In genomic region chr4:141044816-141045215, GRCm38 (mm10) we compare ENCODE assay signal across 9 mouse cellular contexts. TPM values are rescaled to one million over a fixed set of nuclear protein-coding genes. Genes with fewer than 3 reads are reported as not detected.
DNase-seq lines count a peak whose midpoint lies in the region; ATAC-seq and TF ChIP-seq lines count a peak whose summit lies in the region.
"Had no signal": no experiment of that assay in that cellular context is flagged by ENCODE, and none has a peak within 500 bp of the region (broad histone marks: within the 10 kb centered on the region; RNA-seq: fewer than 3 reads in every experiment).

No protein-coding gene starts in this region.

- no peak overlapping the region for H3K4me3 ChIP-seq in heart, embryonic 10.5 days
- no peak overlapping the region for H3K4me3 ChIP-seq in forebrain, postnatal 0 days (ENCODE audit: low read depth, low read length)
- no peak overlapping the region for H3K4me3 ChIP-seq in midbrain, embryonic 14.5 days (replicated peaks; ENCODE audit: low read depth, low read length)
- H3K4me3 ChIP-seq: myocyte had no signal

- peak; percentile 59 to 77 for DNase-seq in heart, postnatal 10 days
- DNase-seq in heart, embryonic 10.5 days (ENCODE audit: low spot score): no peak
- peak; percentile 54 to 66 for DNase-seq in CD8-positive naive resting alpha-beta T cell, adult 2 months (ENCODE audit: low read depth in 2 of 2, low spot score in 2 of 2)
- peak; percentile 53 for DNase-seq in cerebellum, adult 9-10 months
- peak; percentile 82 for DNase-seq in forebrain, postnatal 0 days
- DNase-seq in left cerebral cortex, postnatal 4 days: peak; percentile 77
- peak; percentile 88 for DNase-seq in midbrain, embryonic 14.5 days
- DNase-seq in thymus, postnatal 0 days (ENCODE audit: low spot score): peak; percentile 66

- peak; percentile 89 for TF ChIP-seq CTCF in forebrain, postnatal 0 days (IDR thresholded peaks at IDR 0.05; ENCODE audit: low read depth)

- H3K4me2 ChIP-seq in forebrain, postnatal 0 days (ENCODE audit: low read depth): no peak overlapping the region
- no peak overlapping the region for H3K4me2 ChIP-seq in midbrain, embryonic 14.5 days (ENCODE audit: low read length)

- no peaks in the 10 kb centered on the region for H3K9me3 ChIP-seq in heart, embryonic 10.5 days
- H3K9me3 ChIP-seq in forebrain, postnatal 0 days (ENCODE audit: low read length): no peaks in the 10 kb centered on the region
- H3K9me3 ChIP-seq in midbrain, embryonic 14.5 days (ENCODE audit: control insufficient read depth, low read length): no peaks in the 10 kb centered on the region

- H3K36me3 ChIP-seq in heart, embryonic 10.5 days: peaks cover 60% of the 10 kb centered on the region
- H3K36me3 ChIP-seq in forebrain, postnatal 0 days (ENCODE audit: insufficient read depth): peaks cover 40% of the 10 kb centered on the region
- peaks cover 33% of the 10 kb centered on the region for H3K36me3 ChIP-seq in midbrain, embryonic 14.5 days (ENCODE audit: control insufficient read depth, insufficient read depth, low read length)

- H3K9ac ChIP-seq in forebrain, postnatal 0 days: no peak overlapping the region
- no peak overlapping the region for H3K9ac ChIP-seq in midbrain, embryonic 14.5 days (replicated peaks; ENCODE audit: low read length)

- no peaks in the 10 kb centered on the region for H3K27me3 ChIP-seq in heart, embryonic 10.5 days (ENCODE audit: insufficient read depth, poor library complexity, severe bottlenecking)
- no peaks in the 10 kb centered on the region for H3K27me3 ChIP-seq in forebrain, postnatal 0 days (ENCODE audit: insufficient read depth, low read length)
- no peaks in the 10 kb centered on the region for H3K27me3 ChIP-seq in midbrain, embryonic 14.5 days (ENCODE audit: control insufficient read depth, insufficient read depth, low read length)

- WGBS in heart, embryonic 10.5 days: 24% methylated on average over 8 of the region's 8 CpGs
- WGBS in forebrain, postnatal 0 days: 13% methylated on average over 8 of the region's 8 CpGs
- 17% methylated on average over 8 of the region's 8 CpGs for WGBS in midbrain, embryonic 14.5 days

- intact Hi-C loops in heart, postnatal 10 days (cut with DNase I): loop anchor here (1.0 to 2.0 kb wide), 2 partner anchors 20 to 76 kb away; no protein-coding TSS in a partner anchor
- intact Hi-C loops in left cerebral cortex, postnatal 4 days (cut with DNase I): no loop called here

- peaks cover 28% of the 10 kb centered on the region for H3K4me1 ChIP-seq in heart, embryonic 10.5 days
- H3K4me1 ChIP-seq in forebrain, postnatal 0 days (ENCODE audit: insufficient read depth): peaks cover 17% of the 10 kb centered on the region
- H3K4me1 ChIP-seq in midbrain, embryonic 14.5 days (ENCODE audit: control insufficient read depth, insufficient read depth, low read length): peaks cover 25% of the 10 kb centered on the region

- no peak overlapping the region for H3K27ac ChIP-seq in heart, embryonic 10.5 days
- no peak overlapping the region for H3K27ac ChIP-seq in forebrain, postnatal 0 days (ENCODE audit: low read depth, low read length)
- no peak overlapping the region for H3K27ac ChIP-seq in midbrain, embryonic 14.5 days (replicated peaks; ENCODE audit: low read depth, low read length)

- ATAC-seq in forebrain, postnatal 0 days: peak; percentile 72
- peak; percentile 57; the same call in 1 of the 2 replicates for ATAC-seq in midbrain, embryonic 14.5 days (ENCODE audit: low FRiP score, low TSS enrichment)

RNA-seq across cellular contexts. Expression of gene Crocc, which starts 15.5 kb away (rescaled TPM):
- total RNA-seq in heart, postnatal 10 days (2021): 1 to 10 TPM; 7.0 to 7.4 TPM
- polyA plus RNA-seq in heart, embryonic 10.5 days (2016; fragmentation: Nextera tagmentation; extraction: Ambion mirVana): 4.7 and 6.4 TPM in 2 replicates
- total RNA-seq in forebrain, postnatal 0 days (2014; rRNA removed): 29.9 and 43.0 TPM in 2 replicates
- polyA plus RNA-seq in forebrain, postnatal 0 days (2015; fragmentation: Nextera tagmentation; extraction: Ambion mirVana): 3.5 and 3.8 TPM in 2 replicates
- total RNA-seq in left cerebral cortex, postnatal 4 days (2021): 10 to 100 TPM; 36.7 to 37.2 TPM
- polyA plus RNA-seq in midbrain, embryonic 14.5 days (2014; fragmentation: Nextera tagmentation; extraction: Ambion mirVana): 7.2 and 7.4 TPM in 2 replicates
- 1.9 and 2.1 TPM in 2 replicates for polyA plus RNA-seq in thymus, postnatal 0 days (2015; fragmentation: Nextera tagmentation; extraction: Ambion mirVana)

RNA-seq across cellular contexts. Expression of gene Necap2, which starts 33.3 kb away (rescaled TPM):
- 10 to 100 TPM; 33.3 to 34.3 TPM for total RNA-seq in heart, postnatal 10 days (2021)
- 41.9 and 53.4 TPM in 2 replicates for polyA plus RNA-seq in heart, embryonic 10.5 days (2016; fragmentation: Nextera tagmentation; extraction: Ambion mirVana)
- total RNA-seq in forebrain, postnatal 0 days (2014; rRNA removed): 49.6 and 51.1 TPM in 2 replicates
- polyA plus RNA-seq in forebrain, postnatal 0 days (2015; fragmentation: Nextera tagmentation; extraction: Ambion mirVana): 38.9 and 43.0 TPM in 2 replicates
- 10 to 100 TPM; 36.6 to 41.4 TPM for total RNA-seq in left cerebral cortex, postnatal 4 days (2021)
- 38.4 and 43.3 TPM in 2 replicates for polyA plus RNA-seq in midbrain, embryonic 14.5 days (2014; fragmentation: Nextera tagmentation; extraction: Ambion mirVana)
- polyA plus RNA-seq in thymus, postnatal 0 days (2015; fragmentation: Nextera tagmentation; extraction: Ambion mirVana): 93.7 and 103 TPM in 2 replicates

RNA-seq across cellular contexts. Expression of gene Mfap2, which starts 34.6 kb away (rescaled TPM):
- 10 to 100 TPM; 47.6 to 53.7 TPM for total RNA-seq in heart, postnatal 10 days (2021)
- 159 and 233 TPM in 2 replicates for polyA plus RNA-seq in heart, embryonic 10.5 days (2016; fragmentation: Nextera tagmentation; extraction: Ambion mirVana)
- 22.2 and 25.1 TPM in 2 replicates for total RNA-seq in forebrain, postnatal 0 days (2014; rRNA removed)
- 124 and 148 TPM in 2 replicates for polyA plus RNA-seq in forebrain, postnatal 0 days (2015; fragmentation: Nextera tagmentation; extraction: Ambion mirVana)
- total RNA-seq in left cerebral cortex, postnatal 4 days (2021): 10 to 100 TPM; 37.0 to 39.0 TPM
- 142 and 169 TPM in 2 replicates for polyA plus RNA-seq in midbrain, embryonic 14.5 days (2014; fragmentation: Nextera tagmentation; extraction: Ambion mirVana)
- 24.4 and 32.8 TPM in 2 replicates for polyA plus RNA-seq in thymus, postnatal 0 days (2015; fragmentation: Nextera tagmentation; extraction: Ambion mirVana)

RNA-seq across cellular contexts. Expression of gene Spata21, which starts 43.3 kb away (rescaled TPM):
- not detected for total RNA-seq in heart, postnatal 10 days (2021)
- polyA plus RNA-seq in heart, embryonic 10.5 days (2016; fragmentation: Nextera tagmentation; extraction: Ambion mirVana): 0.05 TPM in 1 of 2 replicates, not detected in the other
- total RNA-seq in forebrain, postnatal 0 days (2014; rRNA removed): 0.08 and 0.67 TPM in 2 replicates
- 0.31 and 0.68 TPM in 2 replicates for polyA plus RNA-seq in forebrain, postnatal 0 days (2015; fragmentation: Nextera tagmentation; extraction: Ambion mirVana)
- under 1 TPM in 1 of 2 experiments, not detected in 1; 0.40 TPM for total RNA-seq in left cerebral cortex, postnatal 4 days (2021)
- polyA plus RNA-seq in midbrain, embryonic 14.5 days (2014; fragmentation: Nextera tagmentation; extraction: Ambion mirVana): 0.24 TPM in 1 of 2 replicates, not detected in the other
- 0.15 and 0.17 TPM in 2 replicates for polyA plus RNA-seq in thymus, postnatal 0 days (2015; fragmentation: Nextera tagmentation; extraction: Ambion mirVana)
- polyA plus RNA-seq: myocyte had no signal

RNA-seq across cellular contexts. Expression of gene Atp13a2, which starts 58.1 kb away (rescaled TPM):
- 10 to 100 TPM; 20.0 to 24.7 TPM for total RNA-seq in heart, postnatal 10 days (2021)
- 34.9 and 37.8 TPM in 2 replicates for polyA plus RNA-seq in heart, embryonic 10.5 days (2016; fragmentation: Nextera tagmentation; extraction: Ambion mirVana)
- total RNA-seq in forebrain, postnatal 0 days (2014; rRNA removed): 205 and 251 TPM in 2 replicates
- polyA plus RNA-seq in forebrain, postnatal 0 days (2015; fragmentation: Nextera tagmentation; extraction: Ambion mirVana): 119 and 141 TPM in 2 replicates
- 100 to 1,000 TPM; 237 to 241 TPM for total RNA-seq in left cerebral cortex, postnatal 4 days (2021)
- polyA plus RNA-seq in midbrain, embryonic 14.5 days (2014; fragmentation: Nextera tagmentation; extraction: Ambion mirVana): 162 and 173 TPM in 2 replicates
- 39.0 and 41.8 TPM in 2 replicates for polyA plus RNA-seq in thymus, postnatal 0 days (2015; fragmentation: Nextera tagmentation; extraction: Ambion mirVana)
